Mouse (Mus musculus) stomach, postnatal 0 days (tissue): Measurements from ENCODE around the gene Vav2.

Experiments
- CTCF ChIP-seq: IDR thresholded peaks from 2 replicates; pipeline ENCODE4 v1.5.1; 2016; ENCODE audit warnings: antibody characterized with exemption, low read depth, mild to moderate bottlenecking, moderate library complexity
- EP300 ChIP-seq: optimal IDR thresholded peaks from 2 replicates; pipeline ENCODE3; 2016; ENCODE audit warnings: antibody characterized with exemption

DNA sequence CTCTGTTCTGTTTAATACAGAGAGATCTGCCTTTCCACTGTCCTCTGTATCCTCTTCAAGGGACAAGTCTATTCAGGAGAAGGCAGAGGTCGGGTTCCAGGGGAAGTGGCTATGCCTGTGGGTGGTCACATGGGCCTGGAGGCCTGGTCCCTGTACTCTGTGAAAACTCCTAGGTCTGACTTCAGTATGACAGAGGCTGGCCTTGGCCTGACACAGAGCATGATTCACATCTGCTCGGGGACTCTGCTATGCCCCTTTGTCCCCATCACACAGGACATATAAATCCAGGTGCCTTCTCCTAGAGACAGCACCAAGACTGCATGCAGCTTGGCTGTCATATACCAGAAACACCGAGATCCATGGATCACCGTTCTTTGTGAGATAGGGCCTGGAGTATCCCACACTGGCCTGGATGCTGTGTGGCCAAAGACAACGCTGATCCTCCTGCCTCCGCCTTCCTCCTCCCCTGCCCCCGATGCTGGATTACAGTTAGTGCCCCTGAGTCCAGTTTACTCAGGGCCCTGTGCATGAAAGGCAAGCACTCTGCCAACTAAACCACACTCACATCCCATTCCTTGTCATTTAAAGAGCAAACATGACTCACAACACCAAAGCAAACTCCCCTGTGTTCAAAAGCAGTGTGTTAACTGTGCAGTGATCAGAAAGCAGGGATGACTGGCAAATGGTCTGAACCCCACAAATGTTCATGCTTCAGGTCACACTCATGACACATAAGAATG is 139.7 kb downstream of the Vav2 start:
- TF ChIP-seq CTCF (no peak), EP300 (no peak)
